Mouse (Mus musculus): ENCODE data around the gene Notch1.

DNA sequence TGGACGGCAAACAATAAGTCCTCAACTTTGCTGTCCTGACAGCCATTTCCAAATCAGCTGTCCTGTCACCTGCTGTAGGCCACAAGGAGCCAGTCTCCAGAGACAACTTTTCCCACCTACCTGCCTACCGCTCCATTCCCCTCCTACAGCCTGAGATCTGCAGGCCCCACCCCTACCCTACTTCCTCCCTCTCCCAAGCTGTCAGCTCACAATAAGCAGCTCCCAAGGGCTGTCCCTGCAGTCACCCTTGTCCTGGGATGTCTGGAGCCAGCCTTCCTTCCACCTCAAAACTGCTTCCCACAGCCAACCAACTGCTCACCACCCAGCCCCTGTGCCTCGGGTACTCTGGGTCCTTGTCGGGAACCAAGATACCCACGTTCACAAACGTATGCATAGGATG lies 3.3 kb upstream of the Notch1 start:
- TF ChIP-seq EP300 (IDR thresholded peaks at IDR 0.05; ENCODE audit: low read depth in 1 of 2, low read length in 2 of 2) = no peak
- no peak for TF ChIP-seq CTCF (IDR thresholded peaks at IDR 0.05 in 2 of 3, conservative IDR thresholded peaks at IDR 0.05 in 1 of 3; ENCODE audit: control insufficient read depth in 1 of 3, insufficient read depth in 1 of 3, low read depth in 2 of 3, low read length in 3 of 3, poor library complexity in 1 of 3, severe bottlenecking in 1 of 3)
- no peak for TF ChIP-seq RCOR1 (IDR thresholded peaks at IDR 0.05; ENCODE audit: low read depth, low read length)
- no peak for TF ChIP-seq ZC3H11A (IDR thresholded peaks at IDR 0.05; ENCODE audit: low read depth, low read length)
- TF ChIP-seq MAX (IDR thresholded peaks at IDR 0.05; ENCODE audit: low read length) = no peak

Data from MEL (cell line).